ENCODE assay signal across 8 mouse cellular contexts in genomic region chr1:33670164-33670616, GRCm38 (mm10). TPM values are rescaled to one million over a fixed set of nuclear protein-coding genes. Genes with fewer than 3 reads are reported as not detected.
DNase-seq lines count a peak whose midpoint lies in the region; ATAC-seq and TF ChIP-seq lines count a peak whose summit lies in the region.

No protein-coding gene starts in this region.

- intact Hi-C loops in heart, postnatal 14 days (cut with DNase I): loop anchor here (2.0 kb wide), 1 partner anchor 69 kb away; no protein-coding TSS in a partner anchor

- H3K27ac ChIP-seq in ES-Bruce4 (ENCODE audit: insufficient read depth, low read length): no peak overlapping the region
- peak overlapping the region; percentile 51 for H3K27ac ChIP-seq in forebrain, embryonic 11.5 days (ENCODE audit: low read depth, low read length)
- peak overlapping the region; percentile 95 for H3K27ac ChIP-seq in neural tube, embryonic 13.5 days (replicated peaks)

- no peak for TF ChIP-seq POLR2A in ES-Bruce4 (IDR thresholded peaks at IDR 0.05; ENCODE audit: insufficient read depth, low read length)

- peak; percentile 64 for DNase-seq in c-Kit-positive CD71-negative TER-119-negative erythroid progenitor cells, embryonic 14.5 days (ENCODE audit: low read depth)
- DNase-seq in forebrain, embryonic 11.5 days (ENCODE audit: low spot score): peak; percentile 84
- DNase-seq in heart, postnatal 14 days: peak; percentile 51 to 66
- DNase-seq in large intestine, adult 2 months (ENCODE audit: low read depth, low spot score): peak; percentile 35
- peak; percentile 58 to 68 for DNase-seq in lung, adult 18-20 months
- DNase-seq in telencephalon, adult 2 months (ENCODE audit: low read depth, low spot score): peak; percentile 74

- peak overlapping the region; percentile 92 for H3K4me3 ChIP-seq in ES-Bruce4 (ENCODE audit: low read depth, low read length)
- peak overlapping the region; percentile 71 for H3K4me3 ChIP-seq in forebrain, embryonic 11.5 days (ENCODE audit: low read depth, low read length)
- peak overlapping the region; percentile 75 for H3K4me3 ChIP-seq in neural tube, embryonic 13.5 days

- peak; percentile 38 for TF ChIP-seq CTCF in ES-Bruce4 (IDR thresholded peaks at IDR 0.05; ENCODE audit: low read depth, low read length)

- no peaks in the 10 kb centered on the region for H3K36me3 ChIP-seq in ES-Bruce4 (ENCODE audit: control insufficient read depth, insufficient read depth, low read length, poor library complexity, severe bottlenecking)
- no peaks in the 10 kb centered on the region; the same call in 1 of the 2 replicates for H3K36me3 ChIP-seq in forebrain, embryonic 11.5 days (ENCODE audit: control insufficient read depth, insufficient read depth, low read length)
- H3K36me3 ChIP-seq in neural tube, embryonic 13.5 days: peaks cover 7% of the 10 kb centered on the region

- no peaks in the 10 kb centered on the region for H3K9me3 ChIP-seq in ES-Bruce4 (replicated peaks; ENCODE audit: control insufficient read depth, insufficient read depth, low read length, poor library complexity, severe bottlenecking)
- H3K9me3 ChIP-seq in forebrain, embryonic 11.5 days (ENCODE audit: control insufficient read depth, low read length): no peaks in the 10 kb centered on the region
- no peaks in the 10 kb centered on the region for H3K9me3 ChIP-seq in neural tube, embryonic 13.5 days

- H3K4me2 ChIP-seq in forebrain, embryonic 11.5 days (ENCODE audit: low read depth, low read length, severe bottlenecking): peak overlapping the region; percentile 83
- H3K4me2 ChIP-seq in neural tube, embryonic 13.5 days: peak overlapping the region; percentile 80

- H3K4me1 ChIP-seq in ES-Bruce4 (ENCODE audit: control insufficient read depth, insufficient read depth, low read length): no peaks in the 10 kb centered on the region
- no peaks in the 10 kb centered on the region for H3K4me1 ChIP-seq in forebrain, embryonic 11.5 days (replicated peaks; ENCODE audit: control insufficient read depth, insufficient read depth, low read length)
- peaks cover 15% of the 10 kb centered on the region for H3K4me1 ChIP-seq in neural tube, embryonic 13.5 days (replicated peaks)

- no peaks in the 10 kb centered on the region for H3K27me3 ChIP-seq in ES-Bruce4 (ENCODE audit: control insufficient read depth, insufficient read depth, low read length, poor library complexity, severe bottlenecking)
- H3K27me3 ChIP-seq in forebrain, embryonic 11.5 days (ENCODE audit: control insufficient read depth, insufficient read depth, low read length): no peaks in the 10 kb centered on the region
- no peaks in the 10 kb centered on the region for H3K27me3 ChIP-seq in neural tube, embryonic 13.5 days

- peak; percentile 73 for ATAC-seq in forebrain, embryonic 11.5 days (replicated peaks; ENCODE audit: low FRiP score)
- ATAC-seq in neural tube, embryonic 13.5 days (ENCODE audit: low read depth): peak; percentile 85

- TF ChIP-seq EP300 in ES-Bruce4 (IDR thresholded peaks at IDR 0.05; ENCODE audit: insufficient read depth, low read depth, low read length): no peak

- H3K9ac ChIP-seq in ES-Bruce4 (ENCODE audit: low read depth, poor library complexity, severe bottlenecking): peak overlapping the region; percentile 41
- peak overlapping the region; percentile 75 for H3K9ac ChIP-seq in forebrain, embryonic 11.5 days (ENCODE audit: low read length)
- peak overlapping the region; percentile 84 for H3K9ac ChIP-seq in neural tube, embryonic 13.5 days

- WGBS in forebrain, embryonic 11.5 days: under 1% methylated on average over 37 of the region's 37 CpGs
- under 1% methylated on average over 37 of the region's 37 CpGs for WGBS in large intestine, adult 2 months
- WGBS in neural tube, embryonic 13.5 days: under 1% methylated on average over 37 of the region's 37 CpGs

RNA-seq across cellular contexts. Expression of gene Prim2, which starts 0.6 kb away (rescaled TPM):
- 38.4 and 39.3 TPM in 2 replicates for polyA plus RNA-seq in ES-Bruce4 (2011; ENCODE audit: insufficient read depth, insufficient read length, low read depth, missing spikeins)
- 58.4 and 58.8 TPM in 2 replicates for polyA plus RNA-seq in forebrain, embryonic 11.5 days (2014; fragmentation: Nextera tagmentation; extraction: Ambion mirVana)
- total RNA-seq in heart, postnatal 14 days (2021): 1 to 10 TPM; 2.9 to 4.3 TPM
- 7.1 and 7.4 TPM in 2 replicates for polyA plus RNA-seq in large intestine, adult 2 months (2012; rRNA removed)
- 21.5 and 23.5 TPM in 2 replicates for polyA plus RNA-seq in neural tube, embryonic 13.5 days (2015; fragmentation: Nextera tagmentation; extraction: Ambion mirVana)

RNA-seq across cellular contexts. Expression of gene Rab23, which starts 49.5 kb away (rescaled TPM):
- 43.6 and 46.8 TPM in 2 replicates for polyA plus RNA-seq in ES-Bruce4 (2011; ENCODE audit: insufficient read depth, insufficient read length, low read depth, missing spikeins)
- polyA plus RNA-seq in forebrain, embryonic 11.5 days (2014; fragmentation: Nextera tagmentation; extraction: Ambion mirVana): 27.4 and 30.2 TPM in 2 replicates
- 10 to 100 TPM; 10.8 to 11.5 TPM for total RNA-seq in heart, postnatal 14 days (2021)
- polyA plus RNA-seq in large intestine, adult 2 months (2012; rRNA removed): 3.9 and 6.9 TPM in 2 replicates
- polyA plus RNA-seq in neural tube, embryonic 13.5 days (2015; fragmentation: Nextera tagmentation; extraction: Ambion mirVana): 23.5 and 29.1 TPM in 2 replicates
